Mouse (Mus musculus): ENCODE measurements around the gene Syk. TPM values are rescaled to one million over a fixed set of nuclear protein-coding genes. Genes with fewer than 3 reads are reported as not detected.

The Syk gene
- polyA plus RNA-seq, 1 experiment: 11.4 TPM

DNA sequence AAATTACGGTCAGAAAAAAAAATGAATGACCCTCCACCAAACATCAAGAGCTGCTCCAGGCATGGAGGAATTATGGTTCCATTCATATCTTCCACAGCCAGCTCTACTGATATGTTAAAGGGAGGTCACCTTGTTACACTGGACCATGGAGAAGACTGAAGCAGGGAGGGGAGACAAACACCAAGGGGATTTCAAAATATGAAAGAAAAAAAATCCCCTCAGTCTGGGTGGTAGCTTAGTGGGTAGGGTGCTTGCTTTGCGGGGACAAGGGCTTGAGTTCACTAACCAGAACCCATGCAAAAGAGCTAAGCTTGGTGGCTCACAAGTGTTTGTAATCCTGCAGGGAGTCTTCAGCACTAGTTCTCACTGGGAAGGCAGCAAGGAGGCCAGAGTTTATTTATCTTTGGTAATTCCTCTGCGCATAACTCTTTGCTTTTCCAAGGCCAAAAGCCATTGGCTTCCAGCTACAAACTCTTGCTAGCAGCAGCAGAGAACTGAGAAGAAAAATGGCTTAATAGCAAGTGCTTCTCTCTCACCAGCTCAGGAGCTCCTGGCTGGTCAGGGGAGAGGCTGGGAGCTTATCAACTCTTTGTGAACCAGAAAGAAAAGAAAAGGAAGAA is 23.8 kb downstream of the Syk start:
- Histone ChIP-seq H3K4me1 (ENCODE audit: control insufficient read depth, insufficient read depth, low read length) (no peaks in the 10 kb centered on the region), H3K27ac (ENCODE audit: insufficient read depth, low read length) (no peak overlapping the region), H3K4me3 (ENCODE audit: low read depth, low read length) (no peak overlapping the region), H3K9ac (ENCODE audit: low read depth, poor library complexity, severe bottlenecking) (no peak overlapping the region), H3K27me3 (ENCODE audit: control insufficient read depth, insufficient read depth, low read length, poor library complexity, severe bottlenecking) (no peaks in the 10 kb centered on the region), H3K36me3 (ENCODE audit: control insufficient read depth, insufficient read depth, low read length, poor library complexity, severe bottlenecking) (no peaks in the 10 kb centered on the region), H3K9me3 (replicated peaks; ENCODE audit: control insufficient read depth, insufficient read depth, low read length, poor library complexity, severe bottlenecking) (no peaks in the 10 kb centered on the region)
- TF ChIP-seq CTCF (IDR thresholded peaks at IDR 0.05; ENCODE audit: low read depth, low read length) (no peak), EP300 (IDR thresholded peaks at IDR 0.05; ENCODE audit: insufficient read depth, low read depth, low read length) (no peak), POLR2A (IDR thresholded peaks at IDR 0.05; ENCODE audit: insufficient read depth, low read length) (no peak)

DNA sequence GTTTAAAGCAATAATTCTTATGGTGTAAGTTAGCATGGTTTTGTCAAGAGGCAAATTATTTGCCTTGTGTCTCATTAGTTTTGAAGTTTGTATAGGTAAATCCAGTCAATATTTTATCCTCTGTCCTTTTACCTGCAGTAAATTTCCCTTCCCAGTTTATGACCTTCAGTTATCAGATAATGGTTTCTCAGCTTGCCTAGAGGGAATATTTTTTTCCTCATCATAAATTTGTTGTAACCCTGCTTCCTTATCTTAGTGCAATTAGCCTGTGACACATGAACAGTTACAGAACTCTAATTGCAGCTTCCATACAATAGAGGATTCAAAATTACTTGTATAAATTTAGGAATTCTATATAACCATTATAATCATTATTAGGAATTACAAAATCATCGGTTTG is 25.0 kb downstream of the Syk start:
- no peak overlapping the region for H3K27ac ChIP-seq (ENCODE audit: insufficient read depth, low read length)
- peaks cover 4% of the 10 kb centered on the region; the same call in 1 of the 2 replicates for H3K36me3 ChIP-seq (ENCODE audit: control insufficient read depth, insufficient read depth, low read length, poor library complexity, severe bottlenecking)
- no peak overlapping the region for H3K4me3 ChIP-seq (ENCODE audit: low read depth, low read length)
- TF ChIP-seq CTCF (IDR thresholded peaks at IDR 0.05; ENCODE audit: low read depth, low read length) (no peak), EP300 (IDR thresholded peaks at IDR 0.05; ENCODE audit: insufficient read depth, low read depth, low read length) (no peak), POLR2A (IDR thresholded peaks at IDR 0.05; ENCODE audit: insufficient read depth, low read length) (no peak)
- no peaks in the 10 kb centered on the region for H3K4me1 ChIP-seq (ENCODE audit: control insufficient read depth, insufficient read depth, low read length)
- H3K27me3 ChIP-seq (ENCODE audit: control insufficient read depth, insufficient read depth, low read length, poor library complexity, severe bottlenecking): no peaks in the 10 kb centered on the region
- H3K9me3 ChIP-seq (replicated peaks; ENCODE audit: control insufficient read depth, insufficient read depth, low read length, poor library complexity, severe bottlenecking): no peaks in the 10 kb centered on the region
- H3K9ac ChIP-seq (ENCODE audit: low read depth, poor library complexity, severe bottlenecking): no peak overlapping the region

DNA sequence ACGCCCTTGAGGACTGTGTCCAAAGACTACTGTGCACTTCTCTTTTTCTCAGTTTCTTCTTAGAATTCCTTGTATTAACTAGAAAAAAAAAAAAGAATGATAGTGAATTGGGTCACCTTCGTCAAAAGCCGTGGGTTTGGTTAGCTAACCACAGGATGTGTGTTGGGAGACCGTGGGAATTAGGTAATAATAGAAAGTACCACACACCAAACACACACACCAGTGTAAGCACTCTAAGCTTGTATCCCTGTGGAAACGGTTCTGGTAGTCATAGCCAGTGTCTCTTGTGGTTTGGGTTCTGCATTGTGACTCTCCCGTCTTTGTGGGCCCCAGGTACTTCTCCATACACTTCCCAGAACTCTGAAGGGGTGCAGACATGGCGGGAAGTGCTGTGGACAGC is 27.5 kb downstream of the Syk start:
- H3K9me3 ChIP-seq (replicated peaks; ENCODE audit: control insufficient read depth, insufficient read depth, low read length, poor library complexity, severe bottlenecking): no peaks in the 10 kb centered on the region
- TF ChIP-seq EP300 (IDR thresholded peaks at IDR 0.05; ENCODE audit: insufficient read depth, low read depth, low read length) (no peak), CTCF (IDR thresholded peaks at IDR 0.05; ENCODE audit: low read depth, low read length) (no peak), POLR2A (IDR thresholded peaks at IDR 0.05; ENCODE audit: insufficient read depth, low read length) (no peak)
- H3K4me1 ChIP-seq (ENCODE audit: control insufficient read depth, insufficient read depth, low read length): no peaks in the 10 kb centered on the region
- H3K27me3 ChIP-seq (ENCODE audit: control insufficient read depth, insufficient read depth, low read length, poor library complexity, severe bottlenecking): no peaks in the 10 kb centered on the region
- H3K9ac ChIP-seq (ENCODE audit: low read depth, poor library complexity, severe bottlenecking): no peak overlapping the region
- no peak overlapping the region for H3K4me3 ChIP-seq (ENCODE audit: low read depth, low read length)
- H3K27ac ChIP-seq (ENCODE audit: insufficient read depth, low read length): no peak overlapping the region
- peaks cover 4% of the 10 kb centered on the region; the same call in 1 of the 2 replicates for H3K36me3 ChIP-seq (ENCODE audit: control insufficient read depth, insufficient read depth, low read length, poor library complexity, severe bottlenecking)

DNA sequence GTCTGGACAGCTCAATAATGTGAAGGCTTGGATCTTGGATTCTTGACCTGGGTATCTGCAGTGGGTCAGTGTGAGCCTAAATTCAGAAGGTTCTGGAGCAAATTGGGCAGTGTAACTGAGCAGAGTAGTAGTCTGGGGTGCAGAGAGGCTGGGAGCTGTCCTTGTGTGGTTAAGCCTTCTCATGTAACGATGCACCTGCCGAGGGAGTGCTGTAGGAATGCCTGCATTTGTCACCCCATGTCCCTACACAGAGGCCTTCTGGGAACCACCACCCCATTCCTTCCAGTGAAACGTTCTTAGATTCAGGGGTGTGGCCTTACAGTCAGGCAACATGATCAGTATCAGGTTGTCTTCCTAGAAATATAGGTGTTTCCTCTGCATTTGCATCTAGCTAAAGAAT is 30.3 kb downstream of the Syk start:
- H3K9me3 ChIP-seq (replicated peaks; ENCODE audit: control insufficient read depth, insufficient read depth, low read length, poor library complexity, severe bottlenecking): no peaks in the 10 kb centered on the region
- TF ChIP-seq EP300 (IDR thresholded peaks at IDR 0.05; ENCODE audit: insufficient read depth, low read depth, low read length): no peak
- no peaks in the 10 kb centered on the region for H3K4me1 ChIP-seq (ENCODE audit: control insufficient read depth, insufficient read depth, low read length)
- peaks cover 4% of the 10 kb centered on the region; the same call in 1 of the 2 replicates for H3K36me3 ChIP-seq (ENCODE audit: control insufficient read depth, insufficient read depth, low read length, poor library complexity, severe bottlenecking)
- no peak overlapping the region for H3K9ac ChIP-seq (ENCODE audit: low read depth, poor library complexity, severe bottlenecking)
- no peaks in the 10 kb centered on the region for H3K27me3 ChIP-seq (ENCODE audit: control insufficient read depth, insufficient read depth, low read length, poor library complexity, severe bottlenecking)
- H3K4me3 ChIP-seq (ENCODE audit: low read depth, low read length): no peak overlapping the region
- H3K27ac ChIP-seq (ENCODE audit: insufficient read depth, low read length): no peak overlapping the region

DNA sequence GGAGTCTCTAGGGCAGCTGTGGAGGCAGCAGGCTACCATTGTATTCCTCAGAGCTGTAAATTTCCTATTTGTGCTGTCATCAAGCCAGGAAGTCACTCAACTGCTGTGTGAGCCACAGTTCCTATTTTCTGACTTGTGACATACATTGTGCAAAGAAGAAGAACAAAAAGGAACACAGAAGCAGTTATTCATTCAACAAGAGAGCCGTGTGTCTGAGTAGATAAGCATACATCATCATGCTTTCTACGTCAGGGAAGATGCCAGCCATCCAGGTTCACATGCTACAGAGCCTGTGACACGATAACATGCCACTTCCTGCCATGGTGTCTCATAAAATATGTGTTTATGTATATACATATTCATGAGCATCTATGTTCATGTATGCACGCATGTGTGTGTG is 32.1 kb downstream of the Syk start:
- Histone ChIP-seq H3K4me3 (ENCODE audit: low read depth, low read length) (no peak overlapping the region), H3K27ac (ENCODE audit: insufficient read depth, low read length) (no peak overlapping the region), H3K27me3 (ENCODE audit: control insufficient read depth, insufficient read depth, low read length, poor library complexity, severe bottlenecking) (no peaks in the 10 kb centered on the region), H3K9me3 (replicated peaks; ENCODE audit: control insufficient read depth, insufficient read depth, low read length, poor library complexity, severe bottlenecking) (no peaks in the 10 kb centered on the region), H3K4me1 (ENCODE audit: control insufficient read depth, insufficient read depth, low read length) (no peaks in the 10 kb centered on the region), H3K36me3 (ENCODE audit: control insufficient read depth, insufficient read depth, low read length, poor library complexity, severe bottlenecking) (peaks cover 4% of the 10 kb centered on the region; the same call in 1 of the 2 replicates), H3K9ac (ENCODE audit: low read depth, poor library complexity, severe bottlenecking) (no peak overlapping the region)
- TF ChIP-seq CTCF (IDR thresholded peaks at IDR 0.05; ENCODE audit: low read depth, low read length) (no peak), EP300 (IDR thresholded peaks at IDR 0.05; ENCODE audit: insufficient read depth, low read depth, low read length) (no peak), POLR2A (IDR thresholded peaks at IDR 0.05; ENCODE audit: insufficient read depth, low read length) (no peak)

DNA sequence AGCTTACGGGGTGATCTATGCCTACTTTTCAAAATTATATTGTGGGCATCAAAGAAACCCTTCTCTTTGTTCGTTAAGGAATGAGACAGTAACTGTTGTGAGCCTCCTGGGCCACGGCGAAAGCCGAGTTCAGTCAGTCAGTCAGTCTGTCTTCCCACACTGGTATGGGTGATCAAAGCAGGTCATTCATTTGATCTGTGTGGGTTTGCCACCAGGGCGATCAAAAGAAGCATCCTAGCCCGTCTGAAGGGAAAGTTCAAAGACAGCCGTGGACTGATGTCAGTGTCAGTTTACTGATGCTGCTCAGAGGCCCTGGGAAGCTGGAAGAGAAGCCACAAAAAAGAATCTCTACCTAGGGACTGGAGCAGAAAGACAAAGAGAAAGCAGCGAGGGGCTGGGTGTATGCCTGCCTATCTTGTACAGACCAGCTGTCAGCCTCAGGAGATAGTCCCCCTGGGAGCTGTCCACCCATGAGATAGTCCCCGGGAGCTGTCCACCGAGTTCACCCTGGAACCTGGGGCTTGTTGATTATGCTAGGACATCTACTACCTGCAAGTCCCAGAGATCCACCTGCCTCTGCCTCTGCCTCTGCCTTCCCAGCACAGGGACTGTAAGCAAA is 34.2 kb downstream of the Syk start:
- TF ChIP-seq POLR2A (IDR thresholded peaks at IDR 0.05; ENCODE audit: insufficient read depth, low read length): no peak
- no peak overlapping the region for H3K4me3 ChIP-seq (ENCODE audit: low read depth, low read length)
- H3K27ac ChIP-seq (ENCODE audit: insufficient read depth, low read length): no peak overlapping the region
- H3K9me3 ChIP-seq (replicated peaks; ENCODE audit: control insufficient read depth, insufficient read depth, low read length, poor library complexity, severe bottlenecking): no peaks in the 10 kb centered on the region
- no peaks in the 10 kb centered on the region for H3K27me3 ChIP-seq (ENCODE audit: control insufficient read depth, insufficient read depth, low read length, poor library complexity, severe bottlenecking)
- H3K36me3 ChIP-seq (ENCODE audit: control insufficient read depth, insufficient read depth, low read length, poor library complexity, severe bottlenecking): peaks cover 3% of the 10 kb centered on the region
- H3K9ac ChIP-seq (ENCODE audit: low read depth, poor library complexity, severe bottlenecking): no peak overlapping the region
- H3K4me1 ChIP-seq (ENCODE audit: control insufficient read depth, insufficient read depth, low read length): no peaks in the 10 kb centered on the region

Data from ES-Bruce4 (cell line).